Mouse (Mus musculus): ENCODE measurements around the gene Cc2d1b. TPM values are rescaled to one million over a fixed set of nuclear protein-coding genes. Genes with fewer than 3 reads are reported as not detected.

The Cc2d1b gene
- polyA plus RNA-seq (2014; fragmentation: Nextera tagmentation; extraction: Ambion mirVana): 13.2 and 14.5 TPM in 2 replicates

GRCm38 (mm10) chr4:108619587-108620341, at the start of gene Cc2d1b:
Gene Cc2d1b (plus strand): TSS chr4:108619940.
- Histone ChIP-seq H3K4me3 (ENCODE audit: control insufficient read depth in 1 of 2, insufficient read depth in 1 of 2, low read depth in 1 of 2, low read length in 2 of 2) (peak within 1 kb of the TSS; percentile 67 to 83), H3K9me3 (ENCODE audit: control insufficient read depth, low read length) (no peaks in the 10 kb centered on the region), H3K36me3 (ENCODE audit: control insufficient read depth, insufficient read depth, low read length) (peaks cover 16% of the 10 kb centered on the region), H3K4me1 (ENCODE audit: control insufficient read depth in 2 of 2, insufficient read depth in 2 of 2, low read length in 2 of 2) (peaks cover 7 to 15% of the 10 kb centered on the region in 2 experiments), H3K27ac (replicated peaks in 1 of 2; ENCODE audit: control insufficient read depth in 1 of 2, insufficient read depth in 1 of 2, low read depth in 2 of 2, low read length in 2 of 2) (peak within 1 kb of the TSS; percentile 78 to 84), H3K4me2 (ENCODE audit: low read length) (peak within 1 kb of the TSS; percentile 88), H3K9ac (ENCODE audit: low read length) (peak within 1 kb of the TSS; percentile 92), H3K27me3 (ENCODE audit: control insufficient read depth, insufficient read depth, low read length) (no peaks in the 10 kb centered on the region)
- peak; percentile 92 for ATAC-seq (ENCODE audit: insufficient number of reproducible peaks, insufficient read depth, low FRiP score, low read depth)
- under 1% methylated on average over 79 of the region's 86 CpGs for WGBS

GRCm38 (mm10) chr4:108572644-108573043, 47.1 kb upstream of the Cc2d1b start:
- H3K4me1 ChIP-seq (ENCODE audit: control insufficient read depth in 2 of 2, insufficient read depth in 2 of 2, low read length in 2 of 2): peaks cover 0 to 1% of the 10 kb centered on the region in 2 experiments; a peak in 1 of 4 replicates
- H3K9me3 ChIP-seq (ENCODE audit: control insufficient read depth, low read length): no peaks in the 10 kb centered on the region
- H3K36me3 ChIP-seq (ENCODE audit: control insufficient read depth, insufficient read depth, low read length): peaks cover 72% of the 10 kb centered on the region
- no peak overlapping the region for H3K4me2 ChIP-seq (ENCODE audit: low read length)
- H3K27ac ChIP-seq (replicated peaks in 1 of 2; ENCODE audit: control insufficient read depth in 1 of 2, insufficient read depth in 1 of 2, low read depth in 2 of 2, low read length in 2 of 2): no peak overlapping the region
- H3K9ac ChIP-seq (ENCODE audit: low read length): no peak overlapping the region
- WGBS: 93% methylated on average over 3 of the region's 3 CpGs
- H3K4me3 ChIP-seq (ENCODE audit: control insufficient read depth in 1 of 2, insufficient read depth in 1 of 2, low read depth in 1 of 2, low read length in 2 of 2): no peak overlapping the region
- no peaks in the 10 kb centered on the region for H3K27me3 ChIP-seq (ENCODE audit: control insufficient read depth, insufficient read depth, low read length)
- no peak for ATAC-seq (ENCODE audit: insufficient number of reproducible peaks, insufficient read depth, low FRiP score, low read depth)

GRCm38 (mm10) chr4:108578840-108579742, 40.6 kb upstream of the Cc2d1b start, which contains the start of the genes Prpf38a and Orc1:
Gene Prpf38a (minus strand): TSS chr4:108579336.
Gene Orc1 (plus strand): TSS chr4:108579423.
- H3K36me3 ChIP-seq (ENCODE audit: control insufficient read depth, insufficient read depth, low read length): peaks cover 24% of the 10 kb centered on the region
- under 1% methylated on average over 64 of the region's 64 CpGs for WGBS
- no peaks in the 10 kb centered on the region for H3K9me3 ChIP-seq (ENCODE audit: control insufficient read depth, low read length)
- peak within 1 kb of the TSS; percentile 92 to 98 for H3K4me3 ChIP-seq (ENCODE audit: control insufficient read depth in 1 of 2, insufficient read depth in 1 of 2, low read depth in 1 of 2, low read length in 2 of 2)
- peaks cover 2 to 19% of the 10 kb centered on the region in 2 experiments; a peak in 3 of 4 replicates for H3K4me1 ChIP-seq (ENCODE audit: control insufficient read depth in 2 of 2, insufficient read depth in 2 of 2, low read length in 2 of 2)
- peak within 1 kb of the TSS; percentile 86 for H3K4me2 ChIP-seq (ENCODE audit: low read length)
- ATAC-seq (ENCODE audit: insufficient number of reproducible peaks, insufficient read depth, low FRiP score, low read depth): peak; percentile 99
- H3K27me3 ChIP-seq (ENCODE audit: control insufficient read depth, insufficient read depth, low read length): no peaks in the 10 kb centered on the region
- H3K27ac ChIP-seq (replicated peaks in 1 of 2; ENCODE audit: control insufficient read depth in 1 of 2, insufficient read depth in 1 of 2, low read depth in 2 of 2, low read length in 2 of 2): peak within 1 kb of the TSS; percentile 72 to 84
- H3K9ac ChIP-seq (ENCODE audit: low read length): peak within 1 kb of the TSS; percentile 86

GRCm38 (mm10) chr4:108579743-108580411, 39.9 kb upstream of the Cc2d1b start:
- no peaks in the 10 kb centered on the region for H3K9me3 ChIP-seq (ENCODE audit: control insufficient read depth, low read length)
- H3K4me2 ChIP-seq (ENCODE audit: low read length): peak overlapping the region; percentile 86
- peaks cover 18% of the 10 kb centered on the region for H3K36me3 ChIP-seq (ENCODE audit: control insufficient read depth, insufficient read depth, low read length)
- peak overlapping the region; percentile 92 to 98 for H3K4me3 ChIP-seq (ENCODE audit: control insufficient read depth in 1 of 2, insufficient read depth in 1 of 2, low read depth in 1 of 2, low read length in 2 of 2)
- peak overlapping the region; percentile 15 to 72 for H3K27ac ChIP-seq (replicated peaks in 1 of 2; ENCODE audit: control insufficient read depth in 1 of 2, insufficient read depth in 1 of 2, low read depth in 2 of 2, low read length in 2 of 2)
- H3K27me3 ChIP-seq (ENCODE audit: control insufficient read depth, insufficient read depth, low read length): no peaks in the 10 kb centered on the region
- H3K9ac ChIP-seq (ENCODE audit: low read length): peak overlapping the region; percentile 86
- under 1% methylated on average over 16 of the region's 16 CpGs for WGBS
- no peak for ATAC-seq (ENCODE audit: insufficient number of reproducible peaks, insufficient read depth, low FRiP score, low read depth)
- peaks cover 2 to 19% of the 10 kb centered on the region in 2 experiments; a peak in 3 of 4 replicates for H3K4me1 ChIP-seq (ENCODE audit: control insufficient read depth in 2 of 2, insufficient read depth in 2 of 2, low read length in 2 of 2)

- H3K36me3 ChIP-seq (ENCODE audit: control insufficient read depth, insufficient read depth, low read length): peaks cover 16% of the 10 kb centered on the region; the same call in 1 of the 2 replicates
- no peak overlapping the region for H3K9ac ChIP-seq (ENCODE audit: low read length)
- no peak for ATAC-seq (ENCODE audit: insufficient number of reproducible peaks, insufficient read depth, low FRiP score, low read depth)
- H3K27me3 ChIP-seq (ENCODE audit: control insufficient read depth, insufficient read depth, low read length): no peaks in the 10 kb centered on the region
- no peak overlapping the region for H3K4me3 ChIP-seq (ENCODE audit: control insufficient read depth in 1 of 2, insufficient read depth in 1 of 2, low read depth in 1 of 2, low read length in 2 of 2)
- H3K27ac ChIP-seq (replicated peaks in 1 of 2; ENCODE audit: control insufficient read depth in 1 of 2, insufficient read depth in 1 of 2, low read depth in 2 of 2, low read length in 2 of 2): peak overlapping the region in 1 of 2 experiments; percentile 14; a peak in 1 of 4 replicates
- H3K4me1 ChIP-seq (ENCODE audit: control insufficient read depth in 2 of 2, insufficient read depth in 2 of 2, low read length in 2 of 2): peaks cover 0 to 5% of the 10 kb centered on the region in 2 experiments; a peak in 1 of 4 replicates
- H3K9me3 ChIP-seq (ENCODE audit: control insufficient read depth, low read length): no peaks in the 10 kb centered on the region
- WGBS: 41% methylated on average over 2 of the region's 2 CpGs
- 0 out of 2 replicates have a peak overlapping the region, but pooled peaks have one; percentile 11 for H3K4me2 ChIP-seq (ENCODE audit: low read length)
Observed at GRCm38 (mm10) chr4:108593376-108593775, 26.4 kb upstream of the Cc2d1b start.

GRCm38 (mm10) chr4:108595785-108596184, 24.0 kb upstream of the Cc2d1b start:
- 87% methylated on average over 1 of the region's 1 CpGs for WGBS
- peaks cover 33% of the 10 kb centered on the region for H3K36me3 ChIP-seq (ENCODE audit: control insufficient read depth, insufficient read depth, low read length)
- H3K9me3 ChIP-seq (ENCODE audit: control insufficient read depth, low read length): no peaks in the 10 kb centered on the region
- no peaks in the 10 kb centered on the region for H3K27me3 ChIP-seq (ENCODE audit: control insufficient read depth, insufficient read depth, low read length)
- H3K27ac ChIP-seq (replicated peaks in 1 of 2; ENCODE audit: control insufficient read depth in 1 of 2, insufficient read depth in 1 of 2, low read depth in 2 of 2, low read length in 2 of 2): no peak overlapping the region
- H3K9ac ChIP-seq (ENCODE audit: low read length): no peak overlapping the region
- no peak overlapping the region for H3K4me3 ChIP-seq (ENCODE audit: control insufficient read depth in 1 of 2, insufficient read depth in 1 of 2, low read depth in 1 of 2, low read length in 2 of 2)
- no peak overlapping the region for H3K4me2 ChIP-seq (ENCODE audit: low read length)
- peaks cover 0 to 5% of the 10 kb centered on the region in 2 experiments; a peak in 1 of 4 replicates for H3K4me1 ChIP-seq (ENCODE audit: control insufficient read depth in 2 of 2, insufficient read depth in 2 of 2, low read length in 2 of 2)
- no peak for ATAC-seq (ENCODE audit: insufficient number of reproducible peaks, insufficient read depth, low FRiP score, low read depth)

- Histone ChIP-seq H3K4me2 (ENCODE audit: low read length) (no peak overlapping the region), H3K27ac (replicated peaks in 1 of 2; ENCODE audit: control insufficient read depth in 1 of 2, insufficient read depth in 1 of 2, low read depth in 2 of 2, low read length in 2 of 2) (peak overlapping the region in 1 of 2 experiments; percentile 33; a peak in 1 of 4 replicates), H3K4me3 (ENCODE audit: control insufficient read depth in 1 of 2, insufficient read depth in 1 of 2, low read depth in 1 of 2, low read length in 2 of 2) (no peak overlapping the region), H3K9ac (ENCODE audit: low read length) (no peak overlapping the region), H3K9me3 (ENCODE audit: control insufficient read depth, low read length) (0 out of 2 replicates have a peak, but pooled peaks cover 2% of the 10 kb centered on the region), H3K36me3 (ENCODE audit: control insufficient read depth, insufficient read depth, low read length) (peaks cover 40% of the 10 kb centered on the region), H3K27me3 (ENCODE audit: control insufficient read depth, insufficient read depth, low read length) (no peaks in the 10 kb centered on the region), H3K4me1 (ENCODE audit: control insufficient read depth in 2 of 2, insufficient read depth in 2 of 2, low read length in 2 of 2) (peaks cover 0 to 2% of the 10 kb centered on the region in 2 experiments; a peak in 1 of 4 replicates)
- ATAC-seq (ENCODE audit: insufficient number of reproducible peaks, insufficient read depth, low FRiP score, low read depth): no peak
- 72% methylated on average over 4 of the region's 4 CpGs for WGBS
Observed at GRCm38 (mm10) chr4:108598306-108598705, 21.4 kb upstream of the Cc2d1b start.
